Mouse (Mus musculus): ENCODE results near the gene Fry.

Fry gene

GRCm38 (mm10) chr5:150541302-150541701 lies 422.9 kb downstream of the Fry start:
- no peak for DNase-seq (ENCODE audit: low spot score)

- DNase-seq (ENCODE audit: low spot score), result no peak
These were observed 424.7 kb downstream of the Fry start for GRCm38 (mm10) chr5:150543184-150543583.

Data from ovary, postnatal 10 days (tissue).